Mouse (Mus musculus): ENCODE measurements around the gene Galnt6.

GRCm38 (mm10) chr15:100723505-100723904 is 5.7 kb downstream of the Galnt6 start:
- TF ChIP-seq EP300 (IDR thresholded peaks at IDR 0.05) = no peak
- TF ChIP-seq CTCF (IDR thresholded peaks at IDR 0.05) = no peak
